Mouse (Mus musculus) midbrain, embryonic 11.5 days (tissue): ENCODE data around the gene Nampt. TPM values are rescaled to one million over a fixed set of nuclear protein-coding genes. Genes with fewer than 3 reads are reported as not detected.

Experiments
- ATAC-seq: fragments of 200-750 bp; cut with Nextera tagmentation; 2 replicates; pipeline ENCODE4 v1.8.0; 2017; ENCODE audit warnings: moderate TSS enrichment, moderate library complexity; ENCODE audit not compliant: low FRiP score
- DNase-seq: peaks from one replicate; pipeline ENCODE4 v3.0.0; 2015; ENCODE audit warnings: low spot score; ENCODE audit errors: missing footprints
- H3K27ac ChIP-seq: fragments of 300-500 bp; sonication (generic); 2 replicates; pipeline ENCODE4 v1.5.1; 2014; ENCODE audit warnings: low read depth, low read length
- H3K27me3 ChIP-seq: fragments of 300-500 bp; sonication (generic); 2 replicates; pipeline ENCODE4 v1.6.1; 2014; ENCODE audit warnings: mild to moderate bottlenecking, low read length, moderate library complexity, mixed read lengths; ENCODE audit not compliant: control insufficient read depth, insufficient read depth
- H3K36me3 ChIP-seq: fragments of 300-500 bp; sonication (generic); 2 replicates; pipeline ENCODE4 v1.6.1; 2014; ENCODE audit warnings: mild to moderate bottlenecking, low read length, moderate library complexity, mixed read lengths; ENCODE audit not compliant: control insufficient read depth, insufficient read depth
- H3K4me1 ChIP-seq: fragments of 300-500 bp; sonication (generic); 2 replicates; pipeline ENCODE4 v1.6.1; 2014; ENCODE audit warnings: low read length; ENCODE audit not compliant: control insufficient read depth, insufficient read depth
- H3K4me2 ChIP-seq: fragments of 300-500 bp; sonication (generic); 2 replicates; pipeline ENCODE4 v1.6.1; 2014; ENCODE audit warnings: mild to moderate bottlenecking, moderate library complexity
- H3K4me3 ChIP-seq: fragments of 300-500 bp; sonication (generic); 2 replicates; pipeline ENCODE4 v1.5.1; 2014; ENCODE audit warnings: low read depth, low read length
- H3K9ac ChIP-seq: fragments of 300-500 bp; sonication (generic); 2 replicates; pipeline ENCODE4 v1.6.1; 2014; ENCODE audit warnings: low read length
- H3K9me3 ChIP-seq: fragments of 300-500 bp; sonication (generic); 2 replicates; pipeline ENCODE4 v1.6.1; 2016; ENCODE audit warnings: low read length; ENCODE audit not compliant: control insufficient read depth
- WGBS: fragments of 180-500 bp; shearing (Covaris S2); extraction: QIAGEN DNeasy Blood & Tissue Kit; methylation state at CpG from one replicate; pipeline ENCODE4 v1.1.7; 2014; 5-methylcytosine and 5-hydroxymethylcytosine counted together
- polyA plus RNA-seq: library from polyadenylated mRNA; unstranded; fragments of >200 nt; fragmentation: Nextera tagmentation; extraction: Ambion mirVana; gene quantifications from 2 replicates; pipeline ENCODE4 v1.2.1, GENCODE M21; 2014

Nampt gene
- polyA plus RNA-seq, 1 experiment from 2014 or later = 43.4 TPM

- 93% methylated on average over 6 of the region's 6 CpGs for WGBS
- Histone ChIP-seq H3K9ac (no peak overlapping the region), H3K4me3 (no peak overlapping the region), H3K4me2 (no peak overlapping the region), H3K27me3 (no peaks in the 10 kb centered on the region), H3K4me1 (no peaks in the 10 kb centered on the region), H3K27ac (no peak overlapping the region), H3K9me3 (no peaks in the 10 kb centered on the region), H3K36me3 (peaks cover 9% of the 10 kb centered on the region; the same call in 1 of the 2 replicates)
- ATAC-seq (no peak), DNase-seq (no peak)
Observed at GRCm38 (mm10) chr12:32834781-32835180, 15.4 kb downstream of the Nampt start.

GRCm38 (mm10) chr12:32835235-32835634, 15.9 kb downstream of the Nampt start:
- H3K4me1 ChIP-seq = no peaks in the 10 kb centered on the region
- no peaks in the 10 kb centered on the region for H3K9me3 ChIP-seq
- no peaks in the 10 kb centered on the region for H3K27me3 ChIP-seq
- H3K4me3 ChIP-seq = no peak overlapping the region
- ATAC-seq (no peak), DNase-seq (no peak)
- peaks cover 9% of the 10 kb centered on the region; the same call in 1 of the 2 replicates for H3K36me3 ChIP-seq
- H3K9ac ChIP-seq = no peak overlapping the region
- WGBS = 88% methylated on average over 4 of the region's 4 CpGs
- no peak overlapping the region for H3K27ac ChIP-seq
- H3K4me2 ChIP-seq = no peak overlapping the region

- no peak for DNase-seq
- no peak for ATAC-seq
- Histone ChIP-seq H3K36me3 (peaks cover 6% of the 10 kb centered on the region; the same call in 1 of the 2 replicates), H3K9me3 (no peaks in the 10 kb centered on the region), H3K4me3 (no peak overlapping the region), H3K4me1 (no peaks in the 10 kb centered on the region), H3K27ac (no peak overlapping the region), H3K4me2 (no peak overlapping the region), H3K9ac (no peak overlapping the region), H3K27me3 (no peaks in the 10 kb centered on the region)
- 84% methylated on average over 4 of the region's 4 CpGs for WGBS
Observed at GRCm38 (mm10) chr12:32838406-32838805, 19.1 kb downstream of the Nampt start.

GRCm38 (mm10) chr12:32838954-32839353, 19.6 kb downstream of the Nampt start:
- peaks cover 6% of the 10 kb centered on the region; the same call in 1 of the 2 replicates for H3K36me3 ChIP-seq
- no peaks in the 10 kb centered on the region for H3K27me3 ChIP-seq
- no peaks in the 10 kb centered on the region for H3K4me1 ChIP-seq
- H3K9me3 ChIP-seq = no peaks in the 10 kb centered on the region
- H3K4me2 ChIP-seq = no peak overlapping the region
- WGBS = 94% methylated on average over 9 of the region's 9 CpGs
- ATAC-seq (no peak), DNase-seq (no peak)
- H3K9ac ChIP-seq = no peak overlapping the region
- no peak overlapping the region for H3K27ac ChIP-seq
- no peak overlapping the region for H3K4me3 ChIP-seq

GRCm38 (mm10) chr12:32841442-32841900, 22.1 kb downstream of the Nampt start:
- no peak overlapping the region for H3K9ac ChIP-seq
- no peaks in the 10 kb centered on the region for H3K9me3 ChIP-seq
- no peak overlapping the region for H3K4me3 ChIP-seq
- no peak overlapping the region for H3K27ac ChIP-seq
- H3K4me1 ChIP-seq = no peaks in the 10 kb centered on the region
- ATAC-seq (no peak), DNase-seq (no peak)
- H3K4me2 ChIP-seq = no peak overlapping the region
- H3K27me3 ChIP-seq = no peaks in the 10 kb centered on the region
- H3K36me3 ChIP-seq = peaks cover 7% of the 10 kb centered on the region; the same call in 1 of the 2 replicates
- 67% methylated on average over 7 of the region's 7 CpGs for WGBS

GRCm38 (mm10) chr12:32846325-32846724, 27.0 kb downstream of the Nampt start:
- no peaks in the 10 kb centered on the region for H3K9me3 ChIP-seq
- ATAC-seq (no peak), DNase-seq (no peak)
- H3K9ac ChIP-seq = no peak overlapping the region
- no peak overlapping the region for H3K27ac ChIP-seq
- H3K36me3 ChIP-seq = peaks cover 6% of the 10 kb centered on the region
- 92% methylated on average over 8 of the region's 8 CpGs for WGBS
- H3K4me3 ChIP-seq = no peak overlapping the region
- H3K27me3 ChIP-seq = no peaks in the 10 kb centered on the region
- H3K4me1 ChIP-seq = no peaks in the 10 kb centered on the region
- no peak overlapping the region for H3K4me2 ChIP-seq

GRCm38 (mm10) chr12:32853757-32854156, 34.4 kb downstream of the Nampt start:
- no peak for DNase-seq
- no peak overlapping the region for H3K9ac ChIP-seq
- H3K4me3 ChIP-seq = no peak overlapping the region
- H3K9me3 ChIP-seq = no peaks in the 10 kb centered on the region
- no peak overlapping the region for H3K27ac ChIP-seq
- ATAC-seq = no peak
- no peaks in the 10 kb centered on the region for H3K4me1 ChIP-seq
- no peak overlapping the region for H3K4me2 ChIP-seq
- H3K27me3 ChIP-seq = no peaks in the 10 kb centered on the region
- WGBS = 95% methylated on average over 5 of the region's 5 CpGs
- no peaks in the 10 kb centered on the region; the same call in 1 of the 2 replicates for H3K36me3 ChIP-seq

GRCm38 (mm10) chr12:32854866-32855265, 35.5 kb downstream of the Nampt start:
- no peak overlapping the region for H3K27ac ChIP-seq
- ATAC-seq (no peak), DNase-seq (no peak)
- no peak overlapping the region for H3K9ac ChIP-seq
- H3K4me2 ChIP-seq = no peak overlapping the region
- H3K36me3 ChIP-seq = no peaks in the 10 kb centered on the region; the same call in 1 of the 2 replicates
- no peaks in the 10 kb centered on the region for H3K9me3 ChIP-seq
- 87% methylated on average over 6 of the region's 6 CpGs for WGBS
- H3K27me3 ChIP-seq = no peaks in the 10 kb centered on the region
- no peak overlapping the region for H3K4me3 ChIP-seq
- H3K4me1 ChIP-seq = no peaks in the 10 kb centered on the region

- ATAC-seq = no peak
- 90% methylated on average over 4 of the region's 4 CpGs for WGBS
- no peak overlapping the region for H3K9ac ChIP-seq
- H3K9me3 ChIP-seq = no peaks in the 10 kb centered on the region
- H3K27me3 ChIP-seq = no peaks in the 10 kb centered on the region
- H3K4me3 ChIP-seq = no peak overlapping the region
- DNase-seq = no peak
- no peaks in the 10 kb centered on the region; the same call in 1 of the 2 replicates for H3K36me3 ChIP-seq
- H3K4me1 ChIP-seq = no peaks in the 10 kb centered on the region
- H3K4me2 ChIP-seq = no peak overlapping the region
- no peak overlapping the region for H3K27ac ChIP-seq
Observed at GRCm38 (mm10) chr12:32855398-32855797, 36.1 kb downstream of the Nampt start.
